Mouse (Mus musculus) lung, adult 2 months (tissue): ENCODE data around the gene Krtap15. TPM values are rescaled to one million over a fixed set of nuclear protein-coding genes. Genes with fewer than 3 reads are reported as not detected.

ENCODE experiments used
- DNase-seq: peaks from one replicate; pipeline ENCODE4 v3.0.0; 2022
- H3K4me1 ChIP-seq: fragments of 200-500 bp; 2 replicates; pipeline ENCODE4 v1.6.1; 2011; ENCODE audit warnings: low read length; ENCODE audit not compliant: control insufficient read depth, insufficient read depth
- H3K4me3 ChIP-seq: fragments of 200-500 bp; replicated peaks from 2 replicates; pipeline ENCODE3; 2011; ENCODE audit warnings: low read depth, mild to moderate bottlenecking, control low read depth, low read length; ENCODE audit errors: extremely low read depth
- CTCF ChIP-seq: fragments of 200-500 bp; IDR thresholded peaks from 2 replicates; pipeline ENCODE4 v1.5.1; 2011; ENCODE audit warnings: mild to moderate bottlenecking, low read length, control low read depth; ENCODE audit not compliant: insufficient read depth
- POLR2A ChIP-seq: fragments of 200-500 bp; IDR thresholded peaks from 2 replicates; pipeline ENCODE4 v1.6.1; 2011; ENCODE audit warnings: low read depth, mild to moderate bottlenecking, control low read depth, low read length, borderline replicate concordance; ENCODE audit errors: extremely low read depth
- WGBS: fragments of 180-500 bp; shearing (Covaris S2); methylation state at CpG from one replicate; pipeline ENCODE4 v1.1.7; 2018; 5-methylcytosine and 5-hydroxymethylcytosine counted together
- polyA plus RNA-seq: library from polyadenylated mRNA; depleted of rRNA; stranded (reverse); fragments of >200 nt; gene quantifications from 2 replicates; pipeline ENCODE4 v1.2.3, GENCODE M21; 2012; rRNA removed

Krtap15 gene
- polyA plus RNA-seq, 1 experiment: not detected

DNA sequence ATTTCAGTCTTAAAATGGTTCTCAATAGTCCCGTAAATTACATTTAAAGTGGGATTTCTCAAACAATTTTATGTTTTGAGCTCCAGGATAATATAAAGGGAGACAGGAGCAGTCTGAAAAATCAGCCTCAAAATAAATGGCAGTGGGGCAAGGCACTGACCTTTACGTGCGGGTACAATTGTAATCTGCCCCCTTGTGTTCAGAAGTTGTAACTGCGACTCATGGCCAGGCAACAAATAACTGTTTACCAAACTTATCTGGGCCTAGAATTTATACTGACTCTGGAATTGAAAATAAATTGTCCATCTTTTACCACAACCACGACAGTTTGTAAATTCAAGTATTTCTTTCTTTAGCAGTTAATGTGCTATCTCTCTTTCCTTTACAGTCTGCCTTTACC is 31.4 kb downstream of the Krtap15 start:
- DNase-seq: no peak
- 12% methylated on average over 5 of the region's 5 CpGs for WGBS
- no peak for TF ChIP-seq POLR2A
- no peak for TF ChIP-seq CTCF

GRCm38 (mm10) chr16:88864887-88865407 is 44.9 kb downstream of the Krtap15 start:
- H3K4me1 ChIP-seq: no peaks in the 10 kb centered on the region
- TF ChIP-seq POLR2A (no peak), CTCF (no peak)
- no peak overlapping the region for H3K4me3 ChIP-seq
- DNase-seq: no peak
- WGBS: 86% methylated on average over 4 of the region's 4 CpGs

More for the DNA sequence above, 31.4 kb downstream of the Krtap15 start:
- Histone ChIP-seq H3K4me1 (no peaks in the 10 kb centered on the region), H3K4me3 (no peak overlapping the region)

DNA sequence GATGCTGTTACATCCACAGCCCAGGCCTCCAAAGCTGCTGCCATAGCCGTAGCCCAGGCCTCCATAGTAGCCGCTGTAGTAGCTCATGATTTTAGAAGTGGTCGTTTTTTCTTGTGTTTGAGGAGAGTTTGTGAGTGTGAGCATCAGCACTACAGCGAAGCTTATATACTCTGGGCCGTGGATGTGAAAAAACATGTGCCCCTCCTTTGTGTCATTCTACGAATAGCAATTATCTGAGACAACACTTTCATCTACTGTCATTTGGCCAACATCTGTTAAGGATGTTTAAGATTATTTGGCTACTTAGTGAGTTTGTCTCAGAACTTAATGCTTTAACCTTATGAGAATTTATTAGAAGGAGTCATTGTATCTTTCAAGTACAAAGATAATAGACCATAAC is 49.3 kb downstream of the Krtap15 start, which contains the start of gene Krtap19-1:
TSS of gene Krtap19-1 (minus strand) at position 101 of the 400 bp plus-strand sequence.
- TF ChIP-seq POLR2A: no peak
- TF ChIP-seq CTCF: no peak
- no peak for DNase-seq
- H3K4me1 ChIP-seq: no peaks in the 10 kb centered on the region
- H3K4me3 ChIP-seq: no peak within 1 kb of the TSS
- 76% methylated on average over 6 of the region's 6 CpGs for WGBS

- Histone ChIP-seq H3K4me1 (no peaks in the 10 kb centered on the region), H3K4me3 (no peak within 1 kb of the TSS)
- WGBS: 89% methylated on average over 3 of the region's 3 CpGs
- TF ChIP-seq CTCF (no peak), POLR2A (no peak)
- no peak for DNase-seq
Observed at GRCm38 (mm10) chr16:88874169-88874568, 54.2 kb downstream of the Krtap15 start, which contains the start of gene Krtap19-2. TSS of gene Krtap19-2 (minus strand) at chr16:88874269.

DNA sequence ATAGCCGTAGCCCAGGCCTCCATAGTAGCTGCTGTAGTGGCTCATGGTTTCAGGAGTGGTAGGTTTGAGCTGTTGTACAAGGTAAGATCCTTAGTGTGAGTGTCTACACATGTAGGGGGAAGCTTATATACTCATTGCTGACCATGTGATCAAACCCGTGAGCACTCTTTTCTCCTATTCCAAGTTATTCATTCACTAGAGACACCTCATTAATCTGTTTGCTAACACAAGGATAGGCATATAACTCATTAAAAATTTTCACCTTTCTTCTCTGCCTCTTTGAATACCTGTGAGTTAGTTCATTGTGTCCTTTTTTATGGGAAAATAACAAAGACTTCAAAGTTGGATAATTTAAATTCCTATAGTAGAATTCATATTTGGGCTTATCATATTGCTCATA is 57.9 kb downstream of the Krtap15 start, which contains the start of gene Krtap19-3:
TSS of gene Krtap19-3 (minus strand) at position 101 of the 400 bp plus-strand sequence.
- DNase-seq: no peak
- 82% methylated on average over 2 of the region's 2 CpGs for WGBS
- Histone ChIP-seq H3K4me3 (no peak within 1 kb of the TSS), H3K4me1 (no peaks in the 10 kb centered on the region)
- TF ChIP-seq POLR2A: no peak
- no peak for TF ChIP-seq CTCF

Other genes with a start within 250 kb of the Krtap15 start
- not detected in 2 replicates for gene Krtap24-1, start 207.9 kb upstream of the Krtap15 start, polyA plus RNA-seq
- 0.32 TPM in 1 of 2 replicates, not detected in the other for gene 2310079G19Rik, start 192.5 kb upstream of the Krtap15 start, polyA plus RNA-seq
- gene Krtap26-1, start 172.4 kb upstream of the Krtap15 start, polyA plus RNA-seq: not detected in 2 replicates
- not detected in 2 replicates for gene Krtap27-1, start 148.5 kb upstream of the Krtap15 start, polyA plus RNA-seq
- gene 2310061N02Rik, start 112.3 kb upstream of the Krtap15 start, polyA plus RNA-seq: not detected in 2 replicates
- not detected in 2 replicates for gene Krtap13-1, start 91.4 kb upstream of the Krtap15 start, polyA plus RNA-seq
- not detected in 2 replicates for gene Krtap13, start 68.6 kb upstream of the Krtap15 start, polyA plus RNA-seq
- not detected in 2 replicates for gene 2310034C09Rik, start 61.4 kb upstream of the Krtap15 start, polyA plus RNA-seq
- not detected in 2 replicates for gene 2310057N15Rik, start 46.0 kb upstream of the Krtap15 start, polyA plus RNA-seq
- not detected in 2 replicates for gene Gm5965, start 42.3 kb upstream of the Krtap15 start, polyA plus RNA-seq
- not detected in 2 replicates for gene Gm20741, start 8.0 kb upstream of the Krtap15 start, polyA plus RNA-seq
- gene Krtap14, start 5.9 kb downstream of the Krtap15 start, polyA plus RNA-seq: not detected in 2 replicates
- not detected in 2 replicates for gene Krtap19-1, start 49.2 kb downstream of the Krtap15 start, polyA plus RNA-seq
- gene Krtap19-2, start 54.1 kb downstream of the Krtap15 start, polyA plus RNA-seq: not detected in 2 replicates
- not detected in 2 replicates for gene Krtap19-3, start 57.8 kb downstream of the Krtap15 start, polyA plus RNA-seq
- not detected in 2 replicates for gene Krtap19-4, start 64.9 kb downstream of the Krtap15 start, polyA plus RNA-seq
- gene Krtap19-5, start 76.2 kb downstream of the Krtap15 start, polyA plus RNA-seq: not detected in 2 replicates
- not detected in 2 replicates for gene Krtap19-9b, start 112.0 kb downstream of the Krtap15 start, polyA plus RNA-seq
- gene Krtap16-3, start 142.7 kb downstream of the Krtap15 start, polyA plus RNA-seq: not detected in 2 replicates
- not detected in 2 replicates for gene Krtap22-2, start 190.5 kb downstream of the Krtap15 start, polyA plus RNA-seq
- not detected in 2 replicates for gene Gm10229, start 195.1 kb downstream of the Krtap15 start, polyA plus RNA-seq
- gene Krtap6-1, start 211.5 kb downstream of the Krtap15 start, polyA plus RNA-seq: not detected in 2 replicates
- not detected in 2 replicates for gene Gm10228, start 221.3 kb downstream of the Krtap15 start, polyA plus RNA-seq
- gene Krtap6-5, start 227.7 kb downstream of the Krtap15 start, polyA plus RNA-seq: not detected in 2 replicates
- gene 1110025L11Rik, start 243.8 kb downstream of the Krtap15 start, polyA plus RNA-seq: not detected in 2 replicates